19 mouse cellular contexts compared by ENCODE assay signal in the genomic region with DNA sequence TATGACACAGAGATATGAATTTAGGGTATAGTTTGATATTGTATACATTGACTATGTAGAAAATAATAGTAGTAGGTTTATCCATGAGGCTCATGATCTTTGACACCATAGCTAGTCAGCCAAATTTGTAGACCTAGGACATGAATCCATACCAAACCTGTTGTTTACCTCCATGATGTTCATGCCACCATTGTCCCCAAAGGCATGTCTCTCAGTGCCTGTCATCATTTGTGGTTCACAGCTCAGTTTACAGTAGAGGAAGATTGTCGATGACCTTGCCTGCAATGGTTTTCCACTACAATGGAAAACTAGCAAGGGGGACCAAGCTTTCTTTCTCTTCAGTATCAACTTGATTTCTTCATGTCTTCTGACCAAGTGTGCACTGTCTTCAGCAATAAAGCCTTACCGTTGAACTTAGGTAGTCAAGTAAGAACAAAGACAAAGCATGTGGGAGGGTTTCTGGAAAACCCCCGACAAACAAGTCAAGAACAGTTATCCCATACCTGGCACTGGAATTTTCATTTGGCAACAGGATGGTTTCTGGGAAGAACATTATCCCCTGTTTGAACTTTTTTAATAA.
DNase-seq lines count a peak whose midpoint lies in the region; ATAC-seq and TF ChIP-seq lines count a peak whose summit lies in the region.
"Had no signal": no experiment of that assay in that cellular context is flagged by ENCODE, and none has a peak within 500 bp of the region (broad histone marks: within the 10 kb centered on the region; RNA-seq: fewer than 3 reads in every experiment).

No protein-coding gene starts in this region.

- no peaks in the 10 kb centered on the region for H3K9me3 ChIP-seq in stomach, postnatal 0 days (ENCODE audit: control insufficient read depth, low read length)
- no peaks in the 10 kb centered on the region for H3K9me3 ChIP-seq in forebrain, embryonic 13.5 days (replicated peaks)
- H3K9me3 ChIP-seq: forebrain, embryonic 15.5 days; hindbrain, embryonic 15.5 days; limb, embryonic 15.5 days; neural tube, embryonic 13.5 days had no signal

- H3K36me3 ChIP-seq in stomach, postnatal 0 days (ENCODE audit: control insufficient read depth, insufficient read depth, low read length), result no peaks in the 10 kb centered on the region
- no peaks in the 10 kb centered on the region for H3K36me3 ChIP-seq in forebrain, embryonic 13.5 days (ENCODE audit: poor library complexity, severe bottlenecking)
- H3K36me3 ChIP-seq: forebrain, embryonic 15.5 days; hindbrain, embryonic 15.5 days; limb, embryonic 15.5 days; neural tube, embryonic 13.5 days had no signal

- H3K4me2 ChIP-seq in stomach, postnatal 0 days (replicated peaks; ENCODE audit: low read depth), result no peak overlapping the region
- no peak overlapping the region for H3K4me2 ChIP-seq in forebrain, embryonic 13.5 days
- H3K4me2 ChIP-seq: forebrain, embryonic 15.5 days; hindbrain, embryonic 15.5 days; limb, embryonic 15.5 days; neural tube, embryonic 13.5 days had no signal

- no peaks in the 10 kb centered on the region for H3K27me3 ChIP-seq in stomach, postnatal 0 days (ENCODE audit: control insufficient read depth, insufficient read depth, low read length)
- no peaks in the 10 kb centered on the region for H3K27me3 ChIP-seq in forebrain, embryonic 13.5 days
- H3K27me3 ChIP-seq: forebrain, embryonic 15.5 days; hindbrain, embryonic 15.5 days; limb, embryonic 15.5 days; neural tube, embryonic 13.5 days; Patski had no signal

- no peak for ATAC-seq in stomach, postnatal 0 days (ENCODE audit: low FRiP score, low TSS enrichment)
- no peak for ATAC-seq in forebrain, embryonic 13.5 days
- ATAC-seq: forebrain, embryonic 15.5 days; Patski had no signal

- peak; percentile 10 for DNase-seq in thymus, postnatal 0 days (ENCODE audit: low spot score)
- DNase-seq in thymus, postnatal 4 days, result no peak
- DNase-seq in c-Kit-positive CD71-negative TER-119-negative erythroid progenitor cells, embryonic 14.5 days (ENCODE audit: low read depth), result peak; percentile 17
- DNase-seq in induced T-regulatory cell, adult 2 months (ENCODE audit: low read depth), result peak; percentile 49
- DNase-seq in stomach, postnatal 0 days (ENCODE audit: low spot score), result peak; percentile 13
- no peak for DNase-seq in gastrocnemius, adult 2 months
- DNase-seq in ovary, postnatal 36 days (ENCODE audit: low spot score), result no peak
- DNase-seq: adrenal gland, postnatal 36 days; cerebellum, postnatal 25 days; heart, postnatal 14 days; kidney, adult 11 months; kidney, postnatal 10 days; right cerebral cortex, postnatal 14 days had no signal

- no peak for TF ChIP-seq CTCF in stomach, postnatal 0 days (IDR thresholded peaks at IDR 0.05; ENCODE audit: low read depth)
- TF ChIP-seq CTCF in gastrocnemius, adult 2 months (IDR thresholded peaks at IDR 0.05), result no peak

- 92% methylated on average over 3 of the region's 3 CpGs for WGBS in stomach, postnatal 0 days
- 95% methylated on average over 3 of the region's 3 CpGs for WGBS in forebrain, embryonic 13.5 days

- no peak overlapping the region for H3K4me3 ChIP-seq in stomach, postnatal 0 days (ENCODE audit: low read depth, low read length)
- H3K4me3 ChIP-seq in gastrocnemius, adult 2 months, result no peak overlapping the region
- H3K4me3 ChIP-seq in forebrain, embryonic 13.5 days, result no peak overlapping the region
- H3K4me3 ChIP-seq: forebrain, embryonic 15.5 days; hindbrain, embryonic 15.5 days; limb, embryonic 15.5 days; neural tube, embryonic 13.5 days had no signal

- TF ChIP-seq EP300 in stomach, postnatal 0 days (optimal IDR thresholded peaks at IDR 0.05), result no peak

- intact Hi-C loops in gastrocnemius, adult 2 months (cut with DNase I), result no loop called here

- H3K4me1 ChIP-seq in stomach, postnatal 0 days (replicated peaks; ENCODE audit: control insufficient read depth, insufficient read depth), result no peaks in the 10 kb centered on the region
- no peaks in the 10 kb centered on the region for H3K4me1 ChIP-seq in forebrain, embryonic 13.5 days
- H3K4me1 ChIP-seq: forebrain, embryonic 15.5 days; hindbrain, embryonic 15.5 days; limb, embryonic 15.5 days; neural tube, embryonic 13.5 days had no signal

- H3K9ac ChIP-seq in stomach, postnatal 0 days (ENCODE audit: low read length), result no peak overlapping the region
- H3K9ac ChIP-seq in forebrain, embryonic 13.5 days, result no peak overlapping the region
- H3K9ac ChIP-seq: forebrain, embryonic 15.5 days; hindbrain, embryonic 15.5 days; limb, embryonic 15.5 days; neural tube, embryonic 13.5 days had no signal

- no peak overlapping the region for H3K27ac ChIP-seq in stomach, postnatal 0 days (replicated peaks)
- H3K27ac ChIP-seq in gastrocnemius, adult 2 months, result no peak overlapping the region
- no peak overlapping the region for H3K27ac ChIP-seq in forebrain, embryonic 13.5 days
- H3K27ac ChIP-seq: forebrain, embryonic 15.5 days; hindbrain, embryonic 15.5 days; limb, embryonic 15.5 days; neural tube, embryonic 13.5 days had no signal

Comparison
In these comparisons a context has a peak if more than half of its experiments do, and no peak if none do; other contexts are left out.
1. DNase-seq: peak in thymus, postnatal 0 days (single experiment), c-Kit-positive CD71-negative TER-119-negative erythroid progenitor cells, embryonic 14.5 days (single experiment), induced T-regulatory cell, adult 2 months (single experiment) and stomach, postnatal 0 days (single experiment); none in thymus, postnatal 4 days (single experiment), gastrocnemius, adult 2 months (single experiment) and ovary, postnatal 36 days (single experiment).